Mouse (Mus musculus) testis, adult 2 months (tissue): ENCODE measurements around the gene Fgr. TPM values are rescaled to one million over a fixed set of nuclear protein-coding genes. Genes with fewer than 3 reads are reported as not detected.

Experiments
- H3K27ac ChIP-seq: fragments of 200-500 bp; 2 replicates; pipeline ENCODE4 v1.5.1; 2012; ENCODE audit warnings: low read depth, low read length; ENCODE audit not compliant: control insufficient read depth, insufficient read depth
- H3K27me3 ChIP-seq: fragments of 200-500 bp; 2 replicates; pipeline ENCODE4 v1.6.1; 2012; ENCODE audit warnings: mild to moderate bottlenecking, low read length, moderate library complexity; ENCODE audit not compliant: control insufficient read depth, insufficient read depth
- H3K36me3 ChIP-seq: fragments of 200-500 bp; 2 replicates; pipeline ENCODE4 v1.6.1; 2012; ENCODE audit warnings: mild to moderate bottlenecking, low read length; ENCODE audit not compliant: control insufficient read depth, insufficient read depth
- H3K4me1 ChIP-seq: fragments of 200-500 bp; 2 replicates; pipeline ENCODE4 v1.6.1; 2012; ENCODE audit warnings: low read length; ENCODE audit not compliant: control insufficient read depth, insufficient read depth
- H3K4me3 ChIP-seq: fragments of 200-500 bp; 2 replicates; pipeline ENCODE4 v1.5.1; 2012; ENCODE audit warnings: low read depth, mild to moderate bottlenecking, low read length, moderate library complexity, mixed read lengths; ENCODE audit not compliant: control insufficient read depth
- CTCF ChIP-seq: fragments of 200-500 bp; IDR thresholded peaks from 2 replicates; pipeline ENCODE4 v1.5.1; 2012; ENCODE audit warnings: low read depth, mild to moderate bottlenecking, inconsistent platforms, low read length, moderate library complexity; ENCODE audit not compliant: control insufficient read depth, insufficient read depth, insufficient replicate concordance
- POLR2A ChIP-seq: fragments of 200-500 bp; IDR thresholded peaks from 2 replicates; pipeline ENCODE4 v1.6.1; 2012; ENCODE audit warnings: low read depth, mild to moderate bottlenecking, inconsistent platforms, low read length, moderate library complexity; ENCODE audit not compliant: control insufficient read depth
- polyA plus RNA-seq: library from polyadenylated mRNA; depleted of rRNA; stranded (reverse); fragments of >200 nt; gene quantifications from 2 replicates; pipeline ENCODE4 v1.2.3, GENCODE M21; 2012; rRNA removed

Fgr gene
- polyA plus RNA-seq, 1 experiment = 0.85 TPM

DNA sequence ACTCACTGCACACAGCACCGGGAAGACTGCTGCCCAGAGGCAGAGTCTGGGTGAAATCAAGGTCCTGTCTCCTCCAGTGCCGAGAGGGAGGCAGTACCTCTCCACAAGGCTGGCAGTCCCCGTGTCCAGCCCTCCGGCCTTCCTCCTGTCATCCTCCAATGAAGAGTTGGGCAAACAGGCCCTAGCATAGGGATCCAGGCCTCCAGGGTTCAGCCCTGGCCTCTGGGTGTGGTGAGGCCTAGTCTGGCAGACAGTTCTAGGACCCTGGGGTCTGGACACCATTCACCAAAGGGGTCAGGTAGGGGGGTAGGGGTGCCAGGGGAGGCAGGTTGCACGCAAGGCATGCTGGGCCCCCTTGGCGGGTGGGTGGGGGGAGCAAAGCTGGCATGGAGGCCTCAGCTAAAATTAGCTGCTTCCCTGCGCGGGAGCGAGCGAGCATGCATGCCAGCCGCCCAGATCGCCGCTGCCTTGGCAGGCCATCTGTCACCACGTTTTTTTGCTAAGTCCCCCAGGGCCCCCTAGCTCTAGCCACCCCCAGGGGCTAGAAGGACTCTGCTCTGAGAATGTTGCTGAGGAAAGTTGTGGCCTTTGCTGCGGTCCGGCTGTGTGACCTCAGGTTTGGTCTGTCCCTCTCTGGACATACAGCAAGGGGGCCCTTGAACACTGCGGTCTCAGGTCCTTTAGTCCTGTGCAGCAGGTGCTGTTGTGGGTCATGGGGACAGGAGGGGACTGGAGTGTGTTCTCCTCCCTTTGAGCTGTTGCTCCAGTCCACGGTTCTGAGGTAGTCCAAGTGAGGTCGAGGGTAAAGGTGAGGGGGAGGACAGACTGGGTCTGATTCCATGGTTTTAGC lies 75.4 kb downstream of the Fgr start:
- Histone ChIP-seq H3K27ac (no peak overlapping the region; the same call in 1 of the 2 replicates), H3K4me3 (no peak overlapping the region), H3K36me3 (no peaks in the 10 kb centered on the region), H3K27me3 (no peaks in the 10 kb centered on the region), H3K4me1 (peaks cover 25% of the 10 kb centered on the region)
- TF ChIP-seq CTCF (no peak), POLR2A (no peak)

DNA sequence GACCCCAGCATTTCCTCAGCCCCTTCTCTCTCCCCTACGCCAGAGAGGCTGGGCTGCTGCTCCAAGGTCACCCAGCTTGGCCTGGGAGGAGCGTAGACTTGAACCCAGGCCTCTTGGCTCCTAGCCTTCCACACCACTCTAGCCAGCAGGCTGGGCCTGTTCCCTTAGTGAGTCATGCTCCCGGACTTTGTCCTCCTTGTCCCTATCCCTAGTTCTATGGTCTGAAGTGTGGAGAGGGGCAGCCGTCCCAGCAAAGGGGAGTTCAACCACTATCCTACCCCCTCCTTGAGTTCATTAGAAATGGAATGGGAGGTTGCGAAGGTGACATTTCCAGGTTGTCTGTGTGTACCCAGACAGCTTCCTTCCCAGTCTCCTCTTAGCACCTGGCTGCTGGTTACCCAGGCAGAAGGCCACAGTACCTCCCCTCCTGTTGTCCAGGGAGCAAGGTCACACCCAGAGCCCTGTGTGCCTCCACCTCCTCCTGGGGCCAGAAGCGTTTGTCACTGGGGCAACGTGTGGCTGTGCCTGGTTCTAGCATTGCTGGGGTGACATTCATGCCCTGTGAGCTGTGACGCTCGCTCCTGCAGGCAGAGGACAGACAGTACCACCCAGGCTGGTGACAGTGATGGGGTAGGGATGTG lies 76.4 kb downstream of the Fgr start:
- Histone ChIP-seq H3K27me3 (no peaks in the 10 kb centered on the region), H3K4me1 (peaks cover 21% of the 10 kb centered on the region), H3K36me3 (no peaks in the 10 kb centered on the region), H3K27ac (no peak overlapping the region), H3K4me3 (no peak overlapping the region)
- no peak for TF ChIP-seq POLR2A
- TF ChIP-seq CTCF = no peak

GRCm38 (mm10) chr4:133050837-133051549 lies 77.1 kb downstream of the Fgr start:
- Histone ChIP-seq H3K4me3 (no peak overlapping the region), H3K36me3 (no peaks in the 10 kb centered on the region), H3K27ac (no peak overlapping the region), H3K27me3 (no peaks in the 10 kb centered on the region), H3K4me1 (peaks cover 16% of the 10 kb centered on the region)
- TF ChIP-seq CTCF (no peak), POLR2A (no peak)

DNA sequence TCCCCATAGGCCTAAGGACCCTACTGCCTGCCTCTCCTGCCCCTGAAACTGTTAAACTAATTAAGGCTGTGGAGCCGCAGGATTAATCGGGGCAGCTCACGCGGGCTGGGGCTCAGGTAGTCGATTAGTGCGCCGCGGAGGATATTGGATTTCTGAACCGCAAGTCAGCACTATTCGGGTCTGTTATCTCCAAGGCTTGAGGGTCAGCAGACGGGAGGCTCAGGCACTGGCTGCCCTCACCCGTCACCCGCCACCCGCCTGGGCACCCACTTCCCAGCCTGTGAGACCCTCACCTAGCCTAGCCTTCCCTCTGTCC lies 77.6 kb downstream of the Fgr start:
- no peak for TF ChIP-seq POLR2A
- TF ChIP-seq CTCF = no peak
- H3K4me3 ChIP-seq = no peak overlapping the region
- H3K27ac ChIP-seq = no peak overlapping the region
- H3K36me3 ChIP-seq = no peaks in the 10 kb centered on the region
- H3K27me3 ChIP-seq = no peaks in the 10 kb centered on the region
- H3K4me1 ChIP-seq = peaks cover 17% of the 10 kb centered on the region

Other genes with a start within 250 kb of the Fgr start
- gene Xkr8, start 241.5 kb upstream of the Fgr start, polyA plus RNA-seq = 141 and 155 TPM in 2 replicates
- 2.8 and 3.7 TPM in 2 replicates for gene Smpdl3b, start 216.8 kb upstream of the Fgr start, polyA plus RNA-seq
- 15.5 and 18.0 TPM in 2 replicates for gene Rpa2, start 205.8 kb upstream of the Fgr start, polyA plus RNA-seq
- gene Themis2, start 177.7 kb upstream of the Fgr start, polyA plus RNA-seq = 0.25 and 0.57 TPM in 2 replicates
- gene Ppp1r8, start 130.9 kb upstream of the Fgr start, polyA plus RNA-seq = 19.7 and 21.6 TPM in 2 replicates
- gene Stx12, start 89.6 kb upstream of the Fgr start, polyA plus RNA-seq = 13.7 and 17.7 TPM in 2 replicates
- 102 and 111 TPM in 2 replicates for gene Fam76a, start 51.5 kb upstream of the Fgr start, polyA plus RNA-seq
- 59.1 and 65.0 TPM in 2 replicates for gene Ahdc1, start 37.2 kb downstream of the Fgr start, polyA plus RNA-seq
- 156 and 195 TPM in 2 replicates for gene Wasf2, start 156.4 kb downstream of the Fgr start, polyA plus RNA-seq
- gene Cd164l2, start 238.0 kb downstream of the Fgr start, polyA plus RNA-seq = 10.0 and 10.7 TPM in 2 replicates
- gene Gpr3, start 238.4 kb downstream of the Fgr start, polyA plus RNA-seq = 7.0 and 9.2 TPM in 2 replicates